Mouse (Mus musculus): ENCODE data around the gene Ppt2. TPM values are rescaled to one million over a fixed set of nuclear protein-coding genes. Genes with fewer than 3 reads are reported as not detected.

Gene Ppt2
- polyA plus RNA-seq (2012; rRNA removed), result 31.1 and 32.7 TPM in 2 replicates

DNA sequence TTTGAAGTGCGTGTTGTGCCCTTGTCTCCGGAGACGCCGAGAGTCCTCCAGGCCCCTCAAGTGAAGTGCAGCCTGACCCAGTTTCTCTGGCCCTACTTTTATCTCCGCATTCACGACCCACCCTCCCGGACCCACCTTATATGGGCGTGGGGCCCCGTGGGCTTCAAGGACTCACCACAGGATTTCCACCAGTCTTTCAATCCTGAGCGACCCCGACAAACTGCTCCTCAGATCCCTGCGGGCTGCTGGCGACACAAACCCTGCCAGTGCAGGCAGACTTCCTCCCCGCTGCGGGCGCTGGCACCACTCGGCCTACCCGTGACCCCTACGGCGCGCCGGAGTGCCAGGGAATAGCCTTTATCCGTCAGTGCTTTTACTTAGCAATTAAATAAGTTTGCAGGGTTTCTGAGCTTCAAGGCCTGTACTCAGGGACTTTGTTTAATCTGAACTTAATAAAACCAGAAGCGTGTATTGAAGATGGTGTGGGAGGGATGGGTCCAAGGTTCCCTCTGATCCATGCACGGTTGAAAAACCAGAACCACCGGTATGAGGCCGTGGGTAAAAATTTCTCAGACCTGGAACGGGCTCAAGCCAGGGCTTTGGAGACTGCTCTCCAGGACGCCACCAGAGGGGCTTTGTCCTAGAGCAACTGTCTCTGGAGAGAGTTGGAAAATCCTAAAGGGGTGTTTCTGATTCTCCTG is at the start of gene Ppt2:
Gene Ppt2 (minus strand): TSS at position 568 of the 701 bp plus-strand sequence.
- H3K27ac ChIP-seq (ENCODE audit: insufficient read depth, low read length), result peak within 1 kb of the TSS; percentile 97
- peaks cover 5% of the 10 kb centered on the region; the same call in 1 of the 2 replicates for H3K4me1 ChIP-seq (ENCODE audit: control insufficient read depth, insufficient read depth, low read length)
- TF ChIP-seq CTCF (IDR thresholded peaks at IDR 0.05; ENCODE audit: extremely low read depth, insufficient read depth, low read length), result no peak
- no peak for TF ChIP-seq POLR2A (IDR thresholded peaks at IDR 0.05; ENCODE audit: extremely low read depth, insufficient read depth, low read length)
- H3K4me3 ChIP-seq (ENCODE audit: insufficient read depth, low read length), result peak within 1 kb of the TSS; percentile 75

DNA sequence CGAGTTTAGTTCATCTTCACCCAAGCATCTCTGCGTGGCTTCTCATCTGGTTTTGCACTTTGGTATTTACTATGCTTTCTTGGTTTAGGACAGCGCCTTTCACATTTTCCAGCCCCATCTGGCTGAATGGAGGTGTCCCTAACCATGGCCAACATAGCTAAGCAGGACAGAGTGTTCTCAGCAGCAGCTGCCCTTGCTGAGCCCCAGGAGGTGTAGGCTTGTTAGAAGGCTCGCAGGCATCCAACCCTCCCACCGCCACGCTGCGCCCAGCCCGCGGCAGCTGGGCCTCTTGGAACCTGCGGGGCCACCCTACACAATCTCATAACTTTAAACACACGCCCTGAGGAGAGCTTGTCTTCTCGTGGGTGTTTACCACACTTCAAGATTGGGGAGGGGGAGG is 48.4 kb upstream of the Ppt2 start:
- Histone ChIP-seq H3K27ac (ENCODE audit: insufficient read depth, low read length) (no peak overlapping the region), H3K4me3 (ENCODE audit: insufficient read depth, low read length) (no peak overlapping the region), H3K4me1 (ENCODE audit: control insufficient read depth, insufficient read depth, low read length) (no peaks in the 10 kb centered on the region)
- TF ChIP-seq POLR2A (IDR thresholded peaks at IDR 0.05; ENCODE audit: extremely low read depth, insufficient read depth, low read length), result no peak
- TF ChIP-seq CTCF (IDR thresholded peaks at IDR 0.05; ENCODE audit: extremely low read depth, insufficient read depth, low read length), result no peak

DNA sequence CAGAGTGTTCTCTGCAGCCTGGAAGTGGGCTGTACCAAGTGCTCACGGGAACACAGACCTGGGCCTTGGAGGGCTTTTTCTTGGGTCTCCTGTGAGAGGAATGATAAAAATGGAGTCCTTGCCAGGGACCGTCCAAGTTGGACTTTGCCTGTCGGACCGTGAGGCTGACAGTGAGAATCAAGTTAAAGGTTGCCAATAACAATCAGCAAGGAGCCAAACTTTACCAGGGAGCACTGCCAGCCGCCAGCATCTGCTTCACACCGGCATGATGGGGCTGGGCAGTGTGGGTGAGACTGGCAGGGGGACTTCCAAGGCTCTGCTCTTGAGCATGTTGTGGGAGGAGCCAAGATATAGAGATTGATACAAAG is 47.8 kb upstream of the Ppt2 start:
- no peak overlapping the region for H3K27ac ChIP-seq (ENCODE audit: insufficient read depth, low read length)
- TF ChIP-seq CTCF (IDR thresholded peaks at IDR 0.05; ENCODE audit: extremely low read depth, insufficient read depth, low read length) (no peak), POLR2A (IDR thresholded peaks at IDR 0.05; ENCODE audit: extremely low read depth, insufficient read depth, low read length) (no peak)
- no peak overlapping the region for H3K4me3 ChIP-seq (ENCODE audit: insufficient read depth, low read length)
- H3K4me1 ChIP-seq (ENCODE audit: control insufficient read depth, insufficient read depth, low read length), result no peaks in the 10 kb centered on the region

DNA sequence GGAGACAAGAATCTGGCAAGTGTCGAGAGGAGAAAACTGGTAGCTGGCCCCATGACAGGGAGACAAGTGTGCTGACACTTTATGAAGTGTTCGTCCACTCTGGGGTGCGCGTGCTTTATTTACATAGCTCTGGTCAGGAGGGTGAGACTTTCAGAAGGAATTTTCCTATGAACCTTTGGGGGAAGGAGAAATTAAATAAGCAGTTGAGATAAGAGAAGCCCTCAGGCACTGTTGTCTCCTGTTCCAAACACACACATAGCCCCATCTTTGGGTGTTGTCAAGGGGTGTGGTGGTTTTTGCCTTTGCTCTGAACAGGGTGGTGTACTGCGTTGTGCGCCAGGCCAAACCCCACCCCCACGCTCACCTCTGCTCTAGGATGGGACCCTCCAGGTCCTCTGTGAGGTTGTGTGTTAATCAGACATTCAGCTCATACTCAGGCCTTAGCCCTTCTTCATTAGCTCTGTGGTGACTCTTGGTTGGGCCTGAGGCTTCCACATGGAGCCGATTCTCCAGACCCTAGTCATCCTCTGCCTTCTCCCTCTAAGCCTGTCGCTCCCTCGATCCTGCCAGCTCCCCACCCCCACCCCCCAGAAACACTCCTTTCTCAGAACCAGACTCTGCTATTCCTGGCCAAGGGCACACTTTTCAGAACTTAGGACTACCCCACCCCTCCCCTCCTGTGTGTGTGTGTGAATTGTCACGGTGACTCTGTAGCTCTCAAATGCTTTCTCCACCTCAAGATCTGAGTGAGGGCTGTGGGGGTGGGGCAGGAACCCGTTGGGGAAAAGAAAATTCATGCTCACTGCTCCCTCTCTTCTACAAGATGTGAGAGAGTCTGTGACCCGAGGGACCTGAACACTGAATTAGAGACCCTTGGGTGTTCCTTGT is 47.1 kb upstream of the Ppt2 start:
- Histone ChIP-seq H3K4me3 (ENCODE audit: insufficient read depth, low read length) (no peak overlapping the region), H3K27ac (ENCODE audit: insufficient read depth, low read length) (no peak overlapping the region), H3K4me1 (ENCODE audit: control insufficient read depth, insufficient read depth, low read length) (no peaks in the 10 kb centered on the region)
- TF ChIP-seq CTCF (IDR thresholded peaks at IDR 0.05; ENCODE audit: extremely low read depth, insufficient read depth, low read length) (no peak), POLR2A (IDR thresholded peaks at IDR 0.05; ENCODE audit: extremely low read depth, insufficient read depth, low read length) (no peak)

DNA sequence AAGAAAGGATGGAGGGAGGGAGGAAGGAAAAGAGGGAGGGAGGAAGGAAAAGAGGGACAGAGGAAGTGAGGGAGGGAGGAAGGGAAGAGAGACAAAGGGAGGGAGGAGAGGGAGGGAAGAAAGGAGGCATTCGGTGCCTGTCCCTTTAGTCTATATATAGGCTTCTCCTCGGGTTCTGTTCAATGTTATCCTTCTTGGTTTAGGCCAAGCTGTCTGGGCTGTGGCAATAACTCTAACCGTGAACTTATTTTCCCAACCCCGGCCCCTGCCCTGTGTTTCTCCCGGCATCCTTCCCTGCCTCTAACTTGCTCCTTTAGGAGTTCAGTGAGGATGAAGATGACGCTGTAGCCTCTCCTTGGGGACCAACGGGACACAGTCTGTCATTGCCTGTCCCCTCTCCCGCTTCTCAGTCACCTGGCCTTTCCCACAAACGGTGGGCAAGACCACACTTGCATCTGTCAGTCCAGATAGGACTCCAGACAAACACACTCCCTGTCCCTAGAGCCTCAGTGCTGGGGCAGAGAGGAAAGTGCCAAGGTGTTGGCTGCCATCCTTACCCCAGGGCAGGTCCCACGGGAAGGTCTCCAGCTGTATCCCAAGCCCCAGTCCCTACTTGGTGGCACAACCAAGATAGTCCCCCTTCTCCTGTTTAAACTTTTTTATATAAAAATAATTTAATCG is 46.4 kb upstream of the Ppt2 start:
- Histone ChIP-seq H3K4me3 (ENCODE audit: insufficient read depth, low read length) (no peak overlapping the region), H3K27ac (ENCODE audit: insufficient read depth, low read length) (no peak overlapping the region), H3K4me1 (ENCODE audit: control insufficient read depth, insufficient read depth, low read length) (no peaks in the 10 kb centered on the region)
- TF ChIP-seq CTCF (IDR thresholded peaks at IDR 0.05; ENCODE audit: extremely low read depth, insufficient read depth, low read length) (no peak), POLR2A (IDR thresholded peaks at IDR 0.05; ENCODE audit: extremely low read depth, insufficient read depth, low read length) (no peak)

DNA sequence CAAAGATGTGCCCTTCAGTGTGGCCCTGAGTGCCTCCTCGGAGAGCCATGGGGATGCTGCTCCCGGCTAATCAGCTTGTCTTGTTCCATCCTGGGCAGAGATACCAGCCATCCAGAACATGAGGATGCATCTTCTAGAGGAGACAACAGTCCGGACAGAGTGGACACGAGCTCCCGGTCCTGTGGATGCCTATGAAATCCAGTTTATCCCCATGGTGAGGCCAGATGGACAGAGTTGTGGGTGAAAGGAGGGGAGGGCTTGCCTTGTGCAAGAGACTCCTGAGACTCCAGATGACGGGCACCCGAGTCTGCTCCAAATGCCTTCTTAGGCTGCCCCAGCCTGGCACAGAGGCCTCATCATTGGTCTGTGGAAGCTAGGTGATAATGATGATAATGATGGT is 44.8 kb upstream of the Ppt2 start:
- H3K27ac ChIP-seq (ENCODE audit: insufficient read depth, low read length), result no peak overlapping the region
- TF ChIP-seq POLR2A (IDR thresholded peaks at IDR 0.05; ENCODE audit: extremely low read depth, insufficient read depth, low read length), result no peak
- no peak for TF ChIP-seq CTCF (IDR thresholded peaks at IDR 0.05; ENCODE audit: extremely low read depth, insufficient read depth, low read length)
- no peak overlapping the region for H3K4me3 ChIP-seq (ENCODE audit: insufficient read depth, low read length)
- H3K4me1 ChIP-seq (ENCODE audit: control insufficient read depth, insufficient read depth, low read length), result no peaks in the 10 kb centered on the region

DNA sequence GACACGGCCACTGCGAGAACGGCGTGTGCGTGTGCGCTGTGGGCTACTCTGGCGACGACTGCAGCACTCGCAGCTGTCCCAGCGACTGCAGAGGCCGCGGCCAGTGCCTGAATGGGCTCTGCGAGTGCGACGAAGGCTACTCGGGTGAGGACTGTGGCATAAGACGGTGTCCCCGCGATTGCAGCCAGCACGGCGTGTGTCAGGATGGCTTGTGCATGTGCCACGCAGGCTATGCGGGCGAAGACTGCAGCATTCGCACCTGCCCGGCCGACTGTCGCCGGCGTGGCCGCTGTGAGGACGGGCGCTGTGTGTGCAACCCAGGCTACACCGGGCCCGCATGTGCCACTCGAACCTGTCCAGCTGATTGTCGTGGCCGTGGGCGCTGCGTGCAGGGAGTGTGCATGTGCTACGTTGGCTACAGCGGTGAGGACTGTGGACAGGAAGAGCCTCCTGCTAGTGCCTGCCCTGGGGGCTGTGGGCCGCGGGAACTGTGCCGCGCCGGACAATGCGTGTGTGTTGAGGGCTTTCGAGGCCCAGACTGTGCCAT is 44.0 kb upstream of the Ppt2 start:
- Histone ChIP-seq H3K4me3 (ENCODE audit: insufficient read depth, low read length) (peak overlapping the region; percentile 1; the same call in 1 of the 2 replicates), H3K4me1 (ENCODE audit: control insufficient read depth, insufficient read depth, low read length) (no peaks in the 10 kb centered on the region), H3K27ac (ENCODE audit: insufficient read depth, low read length) (no peak overlapping the region)
- no peak for TF ChIP-seq POLR2A (IDR thresholded peaks at IDR 0.05; ENCODE audit: extremely low read depth, insufficient read depth, low read length)

DNA sequence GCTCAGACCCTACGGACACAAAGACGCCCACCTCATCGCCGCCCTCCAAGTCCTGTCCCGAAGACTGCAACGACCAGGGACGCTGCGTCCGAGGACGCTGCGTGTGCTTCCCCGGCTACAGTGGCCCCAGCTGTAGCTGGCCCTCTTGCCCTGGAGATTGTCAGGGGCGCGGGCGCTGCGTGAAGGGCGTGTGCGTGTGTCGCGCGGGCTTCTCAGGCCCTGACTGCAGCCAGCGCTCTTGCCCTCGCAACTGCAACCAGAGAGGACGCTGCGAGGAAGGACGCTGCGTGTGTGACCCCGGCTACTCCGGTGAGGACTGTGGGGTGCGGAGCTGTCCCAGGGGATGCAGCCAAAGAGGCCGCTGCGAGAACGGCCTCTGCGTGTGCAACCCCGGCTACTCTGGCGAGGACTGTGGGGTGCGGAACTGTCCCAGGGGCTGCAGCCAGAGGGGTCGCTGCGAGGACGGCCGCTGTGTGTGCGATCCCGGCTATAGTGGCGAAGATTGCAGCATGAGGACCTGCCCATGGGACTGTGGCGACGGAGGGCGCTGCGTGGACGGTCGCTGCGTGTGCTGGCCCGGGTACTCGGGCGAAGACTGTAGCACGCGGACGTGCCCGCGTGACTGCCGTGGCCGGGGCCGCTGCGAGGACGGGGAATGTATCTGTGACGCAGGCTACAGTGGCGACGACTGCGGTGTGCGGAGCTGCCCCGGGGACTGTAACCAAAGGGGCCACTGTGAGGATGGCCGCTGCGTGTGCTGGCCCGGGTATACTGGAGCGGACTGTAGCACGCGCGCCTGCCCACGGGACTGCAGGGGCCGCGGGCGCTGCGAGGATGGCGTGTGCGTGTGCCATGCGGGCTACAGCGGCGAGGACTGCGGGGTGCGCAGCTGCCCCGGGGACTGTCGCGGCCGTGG is 43.1 kb upstream of the Ppt2 start:
- Histone ChIP-seq H3K27ac (ENCODE audit: insufficient read depth, low read length) (no peak overlapping the region), H3K4me1 (ENCODE audit: control insufficient read depth, insufficient read depth, low read length) (no peaks in the 10 kb centered on the region), H3K4me3 (ENCODE audit: insufficient read depth, low read length) (peak overlapping the region; percentile 1; the same call in 1 of the 2 replicates)
- TF ChIP-seq POLR2A (IDR thresholded peaks at IDR 0.05; ENCODE audit: extremely low read depth, insufficient read depth, low read length) (no peak), CTCF (IDR thresholded peaks at IDR 0.05; ENCODE audit: extremely low read depth, insufficient read depth, low read length) (no peak)

Measured in cortical plate, adult 2 months (tissue).